Mouse (Mus musculus): ENCODE measurements around the gene Cd164. TPM values are rescaled to one million over a fixed set of nuclear protein-coding genes. Genes with fewer than 3 reads are reported as not detected.

Cd164 gene
- polyA plus RNA-seq, 1 experiment from 2014 or later: 259 TPM

- no peak for DNase-seq (ENCODE audit: low spot score)
Measured at GRCm38 (mm10) chr10:41545224-41545755, 26.1 kb downstream of the Cd164 start.

GRCm38 (mm10) chr10:41546396-41547165 lies 27.4 kb downstream of the Cd164 start:
- no peak for DNase-seq (ENCODE audit: low spot score)

GRCm38 (mm10) chr10:41550711-41551110 lies 31.5 kb downstream of the Cd164 start:
- DNase-seq (ENCODE audit: low spot score): no peak

GRCm38 (mm10) chr10:41552319-41552718 lies 33.1 kb downstream of the Cd164 start:
- DNase-seq (ENCODE audit: low spot score): peak; percentile 60

- peak; percentile 95 for DNase-seq (ENCODE audit: low spot score)
Measured at GRCm38 (mm10) chr10:41552847-41553589, 33.8 kb downstream of the Cd164 start.

- DNase-seq (ENCODE audit: low spot score): no peak
Measured at GRCm38 (mm10) chr10:41553711-41554110, 34.5 kb downstream of the Cd164 start.

GRCm38 (mm10) chr10:41555081-41555480 lies 35.9 kb downstream of the Cd164 start:
- no peak for DNase-seq (ENCODE audit: low spot score)

- DNase-seq (ENCODE audit: low spot score): no peak
Measured at GRCm38 (mm10) chr10:41558401-41558800, 39.2 kb downstream of the Cd164 start.

- no peak for DNase-seq (ENCODE audit: low spot score)
Measured at GRCm38 (mm10) chr10:41561701-41562395, 42.6 kb downstream of the Cd164 start.

- no peak for DNase-seq (ENCODE audit: low spot score)
Measured at GRCm38 (mm10) chr10:41565141-41565540, 45.9 kb downstream of the Cd164 start.

GRCm38 (mm10) chr10:41568306-41568705 lies 49.1 kb downstream of the Cd164 start:
- DNase-seq (ENCODE audit: low spot score): no peak

GRCm38 (mm10) chr10:41571065-41571464 lies 51.9 kb downstream of the Cd164 start:
- DNase-seq (ENCODE audit: low spot score): no peak

- no peak for DNase-seq (ENCODE audit: low spot score)
Measured at GRCm38 (mm10) chr10:41572274-41572673, 53.1 kb downstream of the Cd164 start.

- DNase-seq (ENCODE audit: low spot score): no peak
Measured at GRCm38 (mm10) chr10:41573190-41573589, 54.0 kb downstream of the Cd164 start.

- peak; percentile 71 for DNase-seq (ENCODE audit: low spot score)
Measured at GRCm38 (mm10) chr10:41575451-41576327, 56.5 kb downstream of the Cd164 start.

GRCm38 (mm10) chr10:41576328-41576833 lies 57.2 kb downstream of the Cd164 start:
- DNase-seq (ENCODE audit: low spot score): no peak

GRCm38 (mm10) chr10:41578541-41578940 lies 59.3 kb downstream of the Cd164 start:
- DNase-seq (ENCODE audit: low spot score): no peak

- no peak for DNase-seq (ENCODE audit: low spot score)
Measured at GRCm38 (mm10) chr10:41580441-41580840, 61.2 kb downstream of the Cd164 start.

Data from thymus, postnatal 0 days (tissue).